Mouse (Mus musculus): ENCODE measurements around the gene Gpc6.

DNA sequence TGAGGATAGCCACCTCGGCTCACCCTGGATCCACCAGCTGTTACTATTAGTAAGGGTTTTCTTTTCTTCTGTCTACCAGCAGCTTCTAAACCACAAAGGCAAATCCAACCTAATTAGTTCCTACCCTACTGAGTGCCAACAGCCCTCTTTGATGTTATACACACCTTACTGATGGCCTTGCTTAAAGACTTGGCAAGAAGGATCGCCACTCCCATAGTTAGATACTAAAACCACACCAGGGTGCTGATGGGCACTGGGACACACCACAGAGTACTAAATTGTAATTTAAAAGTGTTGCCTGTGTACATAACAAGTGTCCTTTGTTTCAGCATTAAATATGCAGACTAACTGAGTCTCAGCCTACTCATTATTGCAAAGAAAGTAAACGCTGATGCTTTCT is 912.6 kb downstream of the Gpc6 start:
- no peak for TF ChIP-seq CTCF (IDR thresholded peaks at IDR 0.05; ENCODE audit: low read depth)
- no peak for TF ChIP-seq EP300 (optimal IDR thresholded peaks at IDR 0.05)

Data from stomach, postnatal 0 days (tissue).